Mouse (Mus musculus): ENCODE measurements around the gene Skap2. TPM values are rescaled to one million over a fixed set of nuclear protein-coding genes. Genes with fewer than 3 reads are reported as not detected.

Skap2 gene
- polyA plus RNA-seq, 1 experiment from 2014 or later = 7.4 TPM

- no peak overlapping the region for H3K27ac ChIP-seq (replicated peaks)
Observed at GRCm38 (mm10) chr6:51852643-51853042, 159.7 kb downstream of the Skap2 start.

GRCm38 (mm10) chr6:51851544-51851943, 160.8 kb downstream of the Skap2 start:
- H3K4me2 ChIP-seq (replicated peaks) = no peak overlapping the region
- H3K27me3 ChIP-seq = peaks cover 5% of the 10 kb centered on the region; the same call in 1 of the 2 replicates
- 49% methylated on average over 7 of the region's 7 CpGs for WGBS
- H3K27ac ChIP-seq (replicated peaks) = 0 out of 2 replicates have a peak overlapping the region, but pooled peaks have one; percentile 28
- ATAC-seq (replicated peaks) = no peak
- H3K4me3 ChIP-seq = no peak overlapping the region
- H3K4me1 ChIP-seq = peaks cover 51% of the 10 kb centered on the region
- no peaks in the 10 kb centered on the region for H3K9me3 ChIP-seq
- H3K9ac ChIP-seq (replicated peaks) = no peak overlapping the region; the same call in 1 of the 2 replicates
- H3K36me3 ChIP-seq = no peaks in the 10 kb centered on the region

More at GRCm38 (mm10) chr6:51852643-51853042, 159.7 kb downstream of the Skap2 start:
- no peaks in the 10 kb centered on the region for H3K9me3 ChIP-seq
- no peak for ATAC-seq (replicated peaks)
- H3K9ac ChIP-seq (replicated peaks) = no peak overlapping the region
- no peak overlapping the region for H3K4me2 ChIP-seq (replicated peaks)
- H3K4me3 ChIP-seq = no peak overlapping the region
- H3K36me3 ChIP-seq = no peaks in the 10 kb centered on the region
- 73% methylated on average over 4 of the region's 4 CpGs for WGBS
- H3K4me1 ChIP-seq = peaks cover 49% of the 10 kb centered on the region
- peaks cover 5% of the 10 kb centered on the region; the same call in 1 of the 2 replicates for H3K27me3 ChIP-seq

- no peaks in the 10 kb centered on the region for H3K36me3 ChIP-seq
- no peak overlapping the region for H3K9ac ChIP-seq (replicated peaks)
- no peak overlapping the region for H3K4me3 ChIP-seq
- H3K4me1 ChIP-seq = peaks cover 53% of the 10 kb centered on the region
- no peak for ATAC-seq (replicated peaks)
- no peak overlapping the region for H3K4me2 ChIP-seq (replicated peaks)
- peak overlapping the region; percentile 95 for H3K27ac ChIP-seq (replicated peaks)
- H3K9me3 ChIP-seq = no peaks in the 10 kb centered on the region
- peaks cover 5% of the 10 kb centered on the region; the same call in 1 of the 2 replicates for H3K27me3 ChIP-seq
- WGBS = 29% methylated on average over 13 of the region's 13 CpGs
Observed at GRCm38 (mm10) chr6:51850030-51850817, 162.1 kb downstream of the Skap2 start.

- H3K4me1 ChIP-seq = peaks cover 55% of the 10 kb centered on the region
- peaks cover 5% of the 10 kb centered on the region; the same call in 1 of the 2 replicates for H3K27me3 ChIP-seq
- peak overlapping the region; percentile 95 for H3K27ac ChIP-seq (replicated peaks)
- WGBS = 8% methylated on average over 10 of the region's 10 CpGs
- 0 out of 2 replicates have a peak overlapping the region, but pooled peaks have one; percentile 10 for H3K4me3 ChIP-seq
- no peaks in the 10 kb centered on the region for H3K9me3 ChIP-seq
- H3K36me3 ChIP-seq = no peaks in the 10 kb centered on the region
- H3K4me2 ChIP-seq (replicated peaks) = peak overlapping the region; percentile 41
- peak overlapping the region; percentile 42 for H3K9ac ChIP-seq (replicated peaks)
- ATAC-seq (replicated peaks) = peak; percentile 67
Observed at GRCm38 (mm10) chr6:51849561-51849960, 162.8 kb downstream of the Skap2 start.

GRCm38 (mm10) chr6:51844106-51844505, 168.2 kb downstream of the Skap2 start:
- H3K27ac ChIP-seq (replicated peaks) = peak overlapping the region; percentile 28; the same call in 1 of the 2 replicates
- no peak overlapping the region for H3K4me3 ChIP-seq
- H3K9me3 ChIP-seq = no peaks in the 10 kb centered on the region
- no peak overlapping the region for H3K9ac ChIP-seq (replicated peaks)
- no peak for ATAC-seq (replicated peaks)
- 26% methylated on average over 11 of the region's 11 CpGs for WGBS
- peaks cover 47% of the 10 kb centered on the region for H3K4me1 ChIP-seq
- H3K27me3 ChIP-seq = no peaks in the 10 kb centered on the region
- H3K4me2 ChIP-seq (replicated peaks) = peak overlapping the region; percentile 9; the same call in 1 of the 2 replicates
- no peaks in the 10 kb centered on the region for H3K36me3 ChIP-seq

GRCm38 (mm10) chr6:51843081-51843480, 169.3 kb downstream of the Skap2 start:
- H3K4me3 ChIP-seq = no peak overlapping the region
- 0 out of 2 replicates have a peak overlapping the region, but pooled peaks have one; percentile 28 for H3K27ac ChIP-seq (replicated peaks)
- 54% methylated on average over 9 of the region's 9 CpGs for WGBS
- no peak for ATAC-seq (replicated peaks)
- no peaks in the 10 kb centered on the region for H3K36me3 ChIP-seq
- H3K9me3 ChIP-seq = no peaks in the 10 kb centered on the region
- no peak overlapping the region for H3K4me2 ChIP-seq (replicated peaks)
- peaks cover 37% of the 10 kb centered on the region for H3K4me1 ChIP-seq
- no peaks in the 10 kb centered on the region for H3K27me3 ChIP-seq
- no peak overlapping the region for H3K9ac ChIP-seq (replicated peaks)

- no peak for ATAC-seq (replicated peaks)
- H3K36me3 ChIP-seq = no peaks in the 10 kb centered on the region
- no peaks in the 10 kb centered on the region for H3K27me3 ChIP-seq
- no peak overlapping the region for H3K4me2 ChIP-seq (replicated peaks)
- no peak overlapping the region for H3K4me3 ChIP-seq
- H3K27ac ChIP-seq (replicated peaks) = no peak overlapping the region
- no peaks in the 10 kb centered on the region for H3K9me3 ChIP-seq
- H3K9ac ChIP-seq (replicated peaks) = no peak overlapping the region
- 72% methylated on average over 3 of the region's 3 CpGs for WGBS
- peaks cover 5% of the 10 kb centered on the region for H3K4me1 ChIP-seq
Observed at GRCm38 (mm10) chr6:51838177-51838576, 174.2 kb downstream of the Skap2 start.

GRCm38 (mm10) chr6:51833362-51833761, 179.0 kb downstream of the Skap2 start:
- ATAC-seq (replicated peaks) = no peak
- no peaks in the 10 kb centered on the region for H3K9me3 ChIP-seq
- H3K4me3 ChIP-seq = no peak overlapping the region
- no peak overlapping the region for H3K4me2 ChIP-seq (replicated peaks)
- H3K36me3 ChIP-seq = no peaks in the 10 kb centered on the region
- no peak overlapping the region for H3K27ac ChIP-seq (replicated peaks)
- H3K4me1 ChIP-seq = 0 out of 2 replicates have a peak, but pooled peaks cover 2% of the 10 kb centered on the region
- WGBS = 75% methylated on average over 2 of the region's 2 CpGs
- H3K9ac ChIP-seq (replicated peaks) = no peak overlapping the region
- H3K27me3 ChIP-seq = no peaks in the 10 kb centered on the region

- Histone ChIP-seq H3K4me3 (no peak overlapping the region), H3K9me3 (no peaks in the 10 kb centered on the region), H3K4me1 (peaks cover 5% of the 10 kb centered on the region), H3K4me2 (replicated peaks) (no peak overlapping the region), H3K27me3 (no peaks in the 10 kb centered on the region), H3K36me3 (no peaks in the 10 kb centered on the region), H3K27ac (replicated peaks) (no peak overlapping the region), H3K9ac (replicated peaks) (no peak overlapping the region)
- peak; percentile 78 for ATAC-seq (replicated peaks)
- WGBS = 11% methylated on average over 4 of the region's 4 CpGs
Observed at GRCm38 (mm10) chr6:51825621-51826021, 186.7 kb downstream of the Skap2 start.

- Histone ChIP-seq H3K4me1 (peaks cover 5% of the 10 kb centered on the region), H3K4me3 (no peak overlapping the region), H3K27me3 (no peaks in the 10 kb centered on the region), H3K9me3 (no peaks in the 10 kb centered on the region), H3K4me2 (replicated peaks) (no peak overlapping the region), H3K27ac (replicated peaks) (no peak overlapping the region), H3K9ac (replicated peaks) (no peak overlapping the region), H3K36me3 (no peaks in the 10 kb centered on the region)
- ATAC-seq (replicated peaks) = no peak
- WGBS = 81% methylated on average over 9 of the region's 9 CpGs
Observed at GRCm38 (mm10) chr6:51824136-51824830, 188.1 kb downstream of the Skap2 start.

- no peaks in the 10 kb centered on the region for H3K27me3 ChIP-seq
- peaks cover 5% of the 10 kb centered on the region for H3K4me1 ChIP-seq
- no peak overlapping the region for H3K4me3 ChIP-seq
- H3K9me3 ChIP-seq = 0 out of 2 replicates have a peak, but pooled peaks cover 6% of the 10 kb centered on the region
- no peak overlapping the region for H3K9ac ChIP-seq (replicated peaks)
- no peaks in the 10 kb centered on the region for H3K36me3 ChIP-seq
- 81% methylated on average over 4 of the region's 4 CpGs for WGBS
- ATAC-seq (replicated peaks) = no peak
- no peak overlapping the region for H3K4me2 ChIP-seq (replicated peaks)
- no peak overlapping the region for H3K27ac ChIP-seq (replicated peaks)
Observed at GRCm38 (mm10) chr6:51822049-51822448, 190.3 kb downstream of the Skap2 start.

GRCm38 (mm10) chr6:51820853-51821252, 191.5 kb downstream of the Skap2 start:
- no peak for ATAC-seq (replicated peaks)
- no peaks in the 10 kb centered on the region for H3K36me3 ChIP-seq

More at GRCm38 (mm10) chr6:51820853-51821252, 191.5 kb downstream of the Skap2 start:
- Histone ChIP-seq H3K27ac (replicated peaks) (no peak overlapping the region), H3K4me2 (replicated peaks) (no peak overlapping the region), H3K4me1 (peaks cover 5% of the 10 kb centered on the region), H3K9ac (replicated peaks) (no peak overlapping the region), H3K9me3 (0 out of 2 replicates have a peak, but pooled peaks cover 6% of the 10 kb centered on the region), H3K27me3 (no peaks in the 10 kb centered on the region), H3K4me3 (no peak overlapping the region)
- 84% methylated on average over 5 of the region's 5 CpGs for WGBS
